Mouse (Mus musculus) pancreas, adult 10 weeks (tissue): Measurements from ENCODE around the gene Tpi1. TPM values are rescaled to one million over a fixed set of nuclear protein-coding genes. Genes with fewer than 3 reads are reported as not detected.

Experiments
- polyA plus RNA-seq: library from polyadenylated mRNA; stranded (reverse); fragments of 350-450 nt; fragmentation: Illumina TruSeq; extraction: RNeasy Lipid Tissue Mini Kit (QIAGEN cat#74804); gene quantifications from one replicate; pipeline ENCODE4 v1.2.3, GENCODE M21; 2015; ENCODE audit warnings: low read depth, low replicate concordance; ENCODE audit not compliant: insufficient read depth

Gene Tpi1
- 34.3 TPM for polyA plus RNA-seq

GRCm38 (mm10) chr6:124813933-124814332 lies at the start of gene Tpi1:
Gene Tpi1, minus strand, starts transcription at chr6:124814296.

GRCm38 (mm10) chr6:124856916-124857839 lies 43.1 kb upstream of the Tpi1 start, which contains the start of gene P3h3:
Gene P3h3, minus strand, starts transcription at chr6:124857752.

GRCm38 (mm10) chr6:124840241-124841167 lies 26.4 kb upstream of the Tpi1 start, which contains the start of gene Gnb3:
Gene Gnb3, minus strand, starts transcription at chr6:124840275.

GRCm38 (mm10) chr6:124828868-124829798 lies 15.0 kb upstream of the Tpi1 start, which contains the start of the genes Usp5 and Cdca3:
Gene Usp5, minus strand, starts transcription at chr6:124829484.
Gene Cdca3, plus strand, starts transcription at chr6:124829547.

GRCm38 (mm10) chr6:124808358-124809012 lies 5.6 kb downstream of the Tpi1 start, which contains the start of gene Spsb2:
Gene Spsb2, plus strand, starts transcription at chr6:124808661.

GRCm38 (mm10) chr6:124779222-124779983 lies 34.7 kb downstream of the Tpi1 start, which contains the start of gene Lrrc23:
Gene Lrrc23, minus strand, starts transcription at chr6:124779727.

GRCm38 (mm10) chr6:124769101-124769765 lies 44.9 kb downstream of the Tpi1 start, which contains the start of gene Eno2:
Gene Eno2, minus strand, starts transcription at chr6:124769673.

Other genes with a start within 250 kb of the Tpi1 start
- gene C1rb, start 244.0 kb downstream of the Tpi1 start, polyA plus RNA-seq, result not detected
- not detected for gene C1s2, start 178.2 kb downstream of the Tpi1 start, polyA plus RNA-seq
- gene Lpcat3, start 151.3 kb downstream of the Tpi1 start, polyA plus RNA-seq, result 19.6 TPM
- 33.9 TPM for gene Emg1, start 102.1 kb downstream of the Tpi1 start, polyA plus RNA-seq
- 33.9 TPM for gene Phb2, start 102.0 kb downstream of the Tpi1 start, polyA plus RNA-seq
- gene Ptpn6, start 75.6 kb downstream of the Tpi1 start, polyA plus RNA-seq, result 7.1 TPM
- 65.8 TPM for gene Grcc10, start 72.9 kb downstream of the Tpi1 start, polyA plus RNA-seq
- gene Gm45234, start 58.3 kb downstream of the Tpi1 start, polyA plus RNA-seq, result 0.89 TPM
- gene Atn1, start 57.8 kb downstream of the Tpi1 start, polyA plus RNA-seq, result 10.0 TPM
- 4.1 TPM for gene Eno2, start 44.6 kb downstream of the Tpi1 start, polyA plus RNA-seq
- 0.98 TPM for gene Lrrc23, start 34.6 kb downstream of the Tpi1 start, polyA plus RNA-seq
- gene Spsb2, start 5.6 kb downstream of the Tpi1 start, polyA plus RNA-seq, result 4.9 TPM
- 17.3 TPM for gene Usp5, start 15.2 kb upstream of the Tpi1 start, polyA plus RNA-seq
- 0.87 TPM for gene Cdca3, start 15.3 kb upstream of the Tpi1 start, polyA plus RNA-seq
- gene Gnb3, start 26.0 kb upstream of the Tpi1 start, polyA plus RNA-seq, result 0.46 TPM
- 8.8 TPM for gene P3h3, start 43.5 kb upstream of the Tpi1 start, polyA plus RNA-seq
- gene Gpr162, start 49.7 kb upstream of the Tpi1 start, polyA plus RNA-seq, result not detected
- not detected for gene Cd4, start 73.9 kb upstream of the Tpi1 start, polyA plus RNA-seq
- gene Lag3, start 97.4 kb upstream of the Tpi1 start, polyA plus RNA-seq, result 2.0 TPM
- gene Ptms, start 105.8 kb upstream of the Tpi1 start, polyA plus RNA-seq, result 234 TPM
- 42.2 TPM for gene Mlf2, start 117.1 kb upstream of the Tpi1 start, polyA plus RNA-seq
- gene Cops7a, start 151.2 kb upstream of the Tpi1 start, polyA plus RNA-seq, result 22.9 TPM
- 2.4 TPM for gene Pianp, start 182.4 kb upstream of the Tpi1 start, polyA plus RNA-seq
- gene Zfp384, start 194.8 kb upstream of the Tpi1 start, polyA plus RNA-seq, result 19.0 TPM
- 15.3 TPM for gene Ing4, start 225.5 kb upstream of the Tpi1 start, polyA plus RNA-seq
- 13.7 TPM for gene Acrbp, start 235.4 kb upstream of the Tpi1 start, polyA plus RNA-seq